ENCODE assay signal across 29 mouse cellular contexts in genomic region chr4:88184293-88184692, GRCm38 (mm10).
DNase-seq lines count a peak whose midpoint lies in the region; ATAC-seq and TF ChIP-seq lines count a peak whose summit lies in the region.
"Had no signal": no experiment of that assay in that cellular context is flagged by ENCODE, and none has a peak within 500 bp of the region (broad histone marks: within the 10 kb centered on the region; RNA-seq: fewer than 3 reads in every experiment).

No protein-coding gene starts in this region.

- no peak overlapping the region for H3K27ac ChIP-seq in forebrain, embryonic 14.5 days (ENCODE audit: low read depth, low read length)
- H3K27ac ChIP-seq in forebrain, embryonic 10.5 days: no peak overlapping the region
- no peak overlapping the region for H3K27ac ChIP-seq in liver, adult 2 months (replicated peaks; ENCODE audit: insufficient read depth, low read depth, low read length)
- H3K27ac ChIP-seq: embryonic facial prominence, embryonic 12.5 days; heart, adult 2 months; hindbrain, embryonic 13.5 days; kidney, embryonic 15.5 days; left cerebral cortex, adult 2 months; liver, embryonic 12.5 days; neural tube, embryonic 15.5 days; stomach, embryonic 15.5 days had no signal

- H3K4me3 ChIP-seq in forebrain, embryonic 14.5 days (ENCODE audit: low read depth, low read length): no peak overlapping the region
- no peak overlapping the region for H3K4me3 ChIP-seq in forebrain, embryonic 10.5 days
- no peak overlapping the region for H3K4me3 ChIP-seq in liver, adult 2 months (ENCODE audit: insufficient read depth, low read depth, low read length)
- H3K4me3 ChIP-seq: embryonic facial prominence, embryonic 12.5 days; erythroblast, embryonic 14.5 days; heart, adult 2 months; hindbrain, embryonic 13.5 days; kidney, embryonic 15.5 days; left cerebral cortex, adult 2 months; liver, embryonic 12.5 days; neural tube, embryonic 15.5 days; stomach, embryonic 15.5 days had no signal

- H3K27me3 ChIP-seq in forebrain, embryonic 14.5 days (replicated peaks; ENCODE audit: control insufficient read depth, insufficient read depth, low read length): no peaks in the 10 kb centered on the region
- H3K27me3 ChIP-seq in forebrain, embryonic 10.5 days (ENCODE audit: poor library complexity, severe bottlenecking): no peaks in the 10 kb centered on the region
- H3K27me3 ChIP-seq in liver, adult 2 months (ENCODE audit: control insufficient read depth, insufficient read depth, low read length): no peaks in the 10 kb centered on the region
- H3K27me3 ChIP-seq: embryonic facial prominence, embryonic 12.5 days; hindbrain, embryonic 13.5 days; kidney, embryonic 15.5 days; liver, embryonic 12.5 days; neural tube, embryonic 15.5 days; stomach, embryonic 15.5 days had no signal

- whole genome bisulfite sequencing in forebrain, embryonic 14.5 days: 68% methylated on average over 6 of the region's 6 CpGs
- 88% methylated on average over 6 of the region's 6 CpGs for WGBS in forebrain, embryonic 10.5 days
- 38% methylated on average over 6 of the region's 6 CpGs for WGBS in liver, adult 2 months

- DNase-seq in forebrain, embryonic 14.5 days (ENCODE audit: low spot score): peak; percentile 42
- no peak for DNase-seq in forebrain, embryonic 10.5 days (ENCODE audit: extremely low spot score, low spot score)
- peak; percentile 25 for DNase-seq in heart, adult 8-10 months (ENCODE audit: low spot score)
- DNase-seq in heart, postnatal 4 days: no peak
- DNase-seq in liver, adult 2 months (ENCODE audit: extremely low read depth, low read depth, low spot score): peak; percentile 88
- no peak for DNase-seq in liver
- DNase-seq: adrenal gland, postnatal 25 days; cerebellum, adult 11-12 months; cerebellum, postnatal 14 days; gastrocnemius, postnatal 14 days; heart, adult 2 months; kidney, adult 11 months; kidney, postnatal 36 days; left cerebral cortex, postnatal 4 days; lung, adult 18-20 months; lung, postnatal 10 days; thymus, adult 18-20 months; thymus, postnatal 4 days had no signal

- no peak overlapping the region for H3K9ac ChIP-seq in forebrain, embryonic 14.5 days (ENCODE audit: low read length)
- no peak overlapping the region for H3K9ac ChIP-seq in liver, adult 2 months (ENCODE audit: low read depth, low read length)
- H3K9ac ChIP-seq: embryonic facial prominence, embryonic 12.5 days; hindbrain, embryonic 13.5 days; kidney, embryonic 15.5 days; liver, embryonic 12.5 days; neural tube, embryonic 15.5 days; stomach, embryonic 15.5 days had no signal

- no peak overlapping the region for H3K4me2 ChIP-seq in forebrain, embryonic 14.5 days (ENCODE audit: low read length)
- H3K4me2 ChIP-seq: embryonic facial prominence, embryonic 12.5 days; hindbrain, embryonic 13.5 days; kidney, embryonic 15.5 days; liver, embryonic 12.5 days; midbrain, embryonic 11.5 days; neural tube, embryonic 15.5 days; stomach, embryonic 15.5 days had no signal

- no peaks in the 10 kb centered on the region for H3K9me3 ChIP-seq in forebrain, embryonic 14.5 days (replicated peaks; ENCODE audit: control insufficient read depth, low read length)
- H3K9me3 ChIP-seq in forebrain, embryonic 10.5 days: no peaks in the 10 kb centered on the region
- H3K9me3 ChIP-seq: embryonic facial prominence, embryonic 12.5 days; hindbrain, embryonic 13.5 days; kidney, embryonic 15.5 days; liver, embryonic 12.5 days; neural tube, embryonic 15.5 days; stomach, embryonic 15.5 days had no signal

- peaks cover 3% of the 10 kb centered on the region; the same call in 1 of the 2 replicates for H3K4me1 ChIP-seq in forebrain, embryonic 14.5 days (ENCODE audit: control insufficient read depth, insufficient read depth, low read length)
- H3K4me1 ChIP-seq in forebrain, embryonic 10.5 days: no peaks in the 10 kb centered on the region
- H3K4me1 ChIP-seq in liver, adult 2 months (ENCODE audit: control insufficient read depth, insufficient read depth, low read length): peaks cover 2% of the 10 kb centered on the region; the same call in 1 of the 2 replicates
- H3K4me1 ChIP-seq: embryonic facial prominence, embryonic 12.5 days; hindbrain, embryonic 13.5 days; kidney, embryonic 15.5 days; liver, embryonic 12.5 days; neural tube, embryonic 15.5 days; stomach, embryonic 15.5 days had no signal

- no peak for ATAC-seq in forebrain, embryonic 14.5 days
- ATAC-seq in megakaryocyte, adult 5-6 weeks (ENCODE audit: poor library complexity, severe bottlenecking): no peak
- ATAC-seq: CD4-positive, CD25-positive, alpha-beta regulatory T cell, adult 4 months; liver, embryonic 12.5 days had no signal

- no peak for TF ChIP-seq POLR2A in liver, adult 2 months (IDR thresholded peaks at IDR 0.05; ENCODE audit: extremely low read depth, insufficient read depth, low read length)

- no peaks in the 10 kb centered on the region for H3K79me2 ChIP-seq in liver, adult 2 months (ENCODE audit: control insufficient read depth, insufficient read depth, low read length)

- no peaks in the 10 kb centered on the region for H3K36me3 ChIP-seq in forebrain, embryonic 14.5 days (ENCODE audit: control insufficient read depth, insufficient read depth, low read length)
- H3K36me3 ChIP-seq in forebrain, embryonic 10.5 days (replicated peaks): peaks cover 8% of the 10 kb centered on the region
- H3K36me3 ChIP-seq in liver, adult 2 months (ENCODE audit: control insufficient read depth, insufficient read depth, low read length): no peaks in the 10 kb centered on the region; the same call in 1 of the 2 replicates
- H3K36me3 ChIP-seq: hindbrain, embryonic 13.5 days; stomach, embryonic 15.5 days had no signal

- no peak for TF ChIP-seq CTCF in liver, adult 2 months (IDR thresholded peaks at IDR 0.05; ENCODE audit: low read depth, low read length)

Comparison
In these comparisons a context has a peak if more than half of its experiments do, and no peak if none do; other contexts are left out.
1. DNase-seq: peak in forebrain, embryonic 14.5 days (single experiment), heart, adult 8-10 months (single experiment) and liver, adult 2 months (single experiment); none in forebrain, embryonic 10.5 days (single experiment), heart, postnatal 4 days (single experiment) and liver (single experiment).